Mouse (Mus musculus): ENCODE results near the gene Col28a1.

DNA sequence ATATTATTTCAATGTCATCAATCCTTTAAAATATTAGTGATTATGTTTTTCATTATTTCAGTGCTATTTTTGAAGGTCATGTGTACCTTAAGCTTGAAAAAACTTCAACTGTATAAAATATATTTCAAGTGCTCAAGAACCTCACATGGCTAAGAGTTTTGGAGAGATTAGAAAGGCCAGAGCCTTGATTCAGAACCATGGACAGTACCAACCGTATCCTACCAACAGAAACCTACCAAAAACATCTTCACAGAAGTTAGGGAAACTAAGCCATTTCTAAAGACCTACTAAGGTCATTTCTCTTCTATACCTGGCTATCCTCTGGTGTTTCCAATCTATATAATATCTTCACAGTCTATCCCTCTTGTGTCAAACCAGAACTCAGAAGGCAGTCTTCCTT lies 50.5 kb downstream of the Col28a1 start:
- TF ChIP-seq POLR2A (IDR thresholded peaks at IDR 0.05; ENCODE audit: insufficient read depth, low read depth, low read length) (no peak), CTCF (IDR thresholded peaks at IDR 0.05; ENCODE audit: insufficient read depth, low read depth, low read length) (no peak)
